Mouse (Mus musculus): ENCODE measurements around the gene Psmd1. TPM values are rescaled to one million over a fixed set of nuclear protein-coding genes. Genes with fewer than 3 reads are reported as not detected.

Gene Psmd1
- polyA plus RNA-seq, 1 experiment from 2014 or later: 134 TPM

DNA sequence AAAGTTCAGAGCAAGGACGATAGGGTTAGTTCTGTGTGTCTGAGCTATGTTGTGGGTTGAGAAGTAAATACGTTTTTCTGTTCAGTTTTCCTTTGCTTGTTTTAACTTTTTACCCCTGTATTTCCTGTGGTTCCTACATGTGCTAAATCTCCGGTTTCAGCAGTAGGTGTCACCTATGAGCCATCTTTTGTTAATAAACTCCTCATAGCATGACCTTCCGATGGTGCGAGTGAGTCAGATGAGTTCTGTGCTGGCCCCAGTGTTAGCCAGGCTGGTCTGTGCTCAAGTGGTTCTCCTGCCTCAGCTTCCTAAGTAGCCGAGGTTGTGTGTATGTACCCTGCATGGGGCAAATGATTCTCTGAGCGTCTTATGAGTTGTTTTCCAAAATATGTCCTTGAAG lies 30.2 kb downstream of the Psmd1 start:
- WGBS: 80% methylated on average over 7 of the region's 7 CpGs

DNA sequence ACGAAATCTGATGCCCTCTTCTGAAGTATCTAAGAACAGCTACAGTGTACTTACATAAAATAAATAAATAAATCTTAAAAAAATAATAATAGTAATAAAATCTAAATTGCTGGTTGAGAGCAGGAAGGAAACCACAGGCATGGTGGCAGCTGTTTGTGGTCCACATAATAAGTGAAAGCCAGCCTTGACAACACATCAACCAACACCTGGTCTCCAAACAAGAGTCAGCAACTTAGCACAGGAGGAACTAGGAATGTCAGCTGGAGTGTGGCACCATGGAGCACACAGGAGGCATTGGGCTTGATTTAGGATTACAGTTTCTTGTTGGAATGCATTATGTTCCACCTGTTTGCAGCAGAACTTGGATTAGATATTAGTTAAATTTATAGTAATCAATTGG lies 40.9 kb downstream of the Psmd1 start:
- Histone ChIP-seq H3K9me3 (ENCODE audit: control insufficient read depth, low read length) (no peaks in the 10 kb centered on the region), H3K4me3 (ENCODE audit: control insufficient read depth in 1 of 2, insufficient read depth in 1 of 2, low read depth in 1 of 2, low read length in 2 of 2) (no peak overlapping the region), H3K27me3 (ENCODE audit: control insufficient read depth, insufficient read depth, low read length) (no peaks in the 10 kb centered on the region), H3K36me3 (ENCODE audit: control insufficient read depth, insufficient read depth, low read length) (peaks cover 41% of the 10 kb centered on the region), H3K4me1 (ENCODE audit: control insufficient read depth in 2 of 2, insufficient read depth in 2 of 2, low read length in 2 of 2) (no peaks in the 10 kb centered on the region), H3K9ac (ENCODE audit: low read length) (no peak overlapping the region), H3K27ac (replicated peaks in 1 of 2; ENCODE audit: control insufficient read depth in 1 of 2, insufficient read depth in 1 of 2, low read depth in 2 of 2, low read length in 2 of 2) (no peak overlapping the region), H3K4me2 (ENCODE audit: low read length) (no peak overlapping the region)
- ATAC-seq (ENCODE audit: insufficient number of reproducible peaks, insufficient read depth, low FRiP score, low read depth): no peak
- 87% methylated on average over 1 of the region's 1 CpGs for WGBS

More for the DNA sequence above, 30.2 kb downstream of the Psmd1 start:
- H3K4me1 ChIP-seq (ENCODE audit: control insufficient read depth in 2 of 2, insufficient read depth in 2 of 2, low read length in 2 of 2): no peaks in the 10 kb centered on the region
- no peak overlapping the region for H3K4me2 ChIP-seq (ENCODE audit: low read length)
- H3K36me3 ChIP-seq (ENCODE audit: control insufficient read depth, insufficient read depth, low read length): peaks cover 91% of the 10 kb centered on the region
- no peaks in the 10 kb centered on the region for H3K27me3 ChIP-seq (ENCODE audit: control insufficient read depth, insufficient read depth, low read length)
- no peak for ATAC-seq (ENCODE audit: insufficient number of reproducible peaks, insufficient read depth, low FRiP score, low read depth)
- no peak overlapping the region for H3K9ac ChIP-seq (ENCODE audit: low read length)
- no peaks in the 10 kb centered on the region for H3K9me3 ChIP-seq (ENCODE audit: control insufficient read depth, low read length)
- H3K27ac ChIP-seq (replicated peaks in 1 of 2; ENCODE audit: control insufficient read depth in 1 of 2, insufficient read depth in 1 of 2, low read depth in 2 of 2, low read length in 2 of 2): no peak overlapping the region
- H3K4me3 ChIP-seq (ENCODE audit: control insufficient read depth in 1 of 2, insufficient read depth in 1 of 2, low read depth in 1 of 2, low read length in 2 of 2): no peak overlapping the region

- Histone ChIP-seq H3K36me3 (ENCODE audit: control insufficient read depth, insufficient read depth, low read length) (peaks cover 25% of the 10 kb centered on the region), H3K4me2 (ENCODE audit: low read length) (no peak within 1 kb of the TSS), H3K4me3 (ENCODE audit: control insufficient read depth in 1 of 2, insufficient read depth in 1 of 2, low read depth in 1 of 2, low read length in 2 of 2) (no peak within 1 kb of the TSS), H3K9ac (ENCODE audit: low read length) (no peak within 1 kb of the TSS), H3K4me1 (ENCODE audit: control insufficient read depth in 2 of 2, insufficient read depth in 2 of 2, low read length in 2 of 2) (0 out of 4 replicates have a peak, but pooled peaks cover 0 to 4% of the 10 kb centered on the region in 2 experiments), H3K9me3 (ENCODE audit: control insufficient read depth, low read length) (no peaks in the 10 kb centered on the region), H3K27me3 (ENCODE audit: control insufficient read depth, insufficient read depth, low read length) (no peaks in the 10 kb centered on the region), H3K27ac (replicated peaks in 1 of 2; ENCODE audit: control insufficient read depth in 1 of 2, insufficient read depth in 1 of 2, low read depth in 2 of 2, low read length in 2 of 2) (no peak within 1 kb of the TSS)
- WGBS: 64% methylated on average over 6 of the region's 6 CpGs
- ATAC-seq (ENCODE audit: insufficient number of reproducible peaks, insufficient read depth, low FRiP score, low read depth): no peak
These were observed 47.6 kb downstream of the Psmd1 start, which contains the start of gene Htr2b for GRCm38 (mm10) chr1:86111779-86112178. Gene Htr2b (minus strand): TSS chr1:86111970.

DNA sequence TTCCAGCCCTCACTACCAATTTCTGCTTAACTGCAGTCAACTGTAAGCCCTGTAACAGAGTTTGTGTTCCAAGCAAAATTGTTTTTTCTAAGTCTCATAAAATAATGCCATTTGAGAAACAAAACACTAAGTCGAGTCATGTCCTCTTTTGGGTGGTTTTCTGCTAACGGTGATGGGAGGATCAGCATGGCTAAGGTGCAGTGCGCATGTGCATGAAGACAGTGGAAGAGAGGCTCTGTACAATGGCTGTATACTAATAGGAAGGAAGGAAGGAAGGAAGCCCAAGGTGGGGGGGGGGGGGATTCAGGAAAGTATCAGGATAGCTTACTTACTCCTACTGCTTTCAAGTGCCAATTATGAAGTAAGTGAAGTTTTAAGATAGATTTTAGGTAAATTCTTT lies 50.0 kb downstream of the Psmd1 start:
- H3K27me3 ChIP-seq (ENCODE audit: control insufficient read depth, insufficient read depth, low read length): no peaks in the 10 kb centered on the region
- 79% methylated on average over 3 of the region's 3 CpGs for WGBS
- H3K27ac ChIP-seq (replicated peaks in 1 of 2; ENCODE audit: control insufficient read depth in 1 of 2, insufficient read depth in 1 of 2, low read depth in 2 of 2, low read length in 2 of 2): no peak overlapping the region
- H3K9me3 ChIP-seq (ENCODE audit: control insufficient read depth, low read length): no peaks in the 10 kb centered on the region
- 0 out of 4 replicates have a peak, but pooled peaks cover 0 to 4% of the 10 kb centered on the region in 2 experiments for H3K4me1 ChIP-seq (ENCODE audit: control insufficient read depth in 2 of 2, insufficient read depth in 2 of 2, low read length in 2 of 2)
- H3K9ac ChIP-seq (ENCODE audit: low read length): no peak overlapping the region
- no peak for ATAC-seq (ENCODE audit: insufficient number of reproducible peaks, insufficient read depth, low FRiP score, low read depth)
- peaks cover 34% of the 10 kb centered on the region for H3K36me3 ChIP-seq (ENCODE audit: control insufficient read depth, insufficient read depth, low read length)
- H3K4me2 ChIP-seq (ENCODE audit: low read length): no peak overlapping the region
- no peak overlapping the region for H3K4me3 ChIP-seq (ENCODE audit: control insufficient read depth in 1 of 2, insufficient read depth in 1 of 2, low read depth in 1 of 2, low read length in 2 of 2)

DNA sequence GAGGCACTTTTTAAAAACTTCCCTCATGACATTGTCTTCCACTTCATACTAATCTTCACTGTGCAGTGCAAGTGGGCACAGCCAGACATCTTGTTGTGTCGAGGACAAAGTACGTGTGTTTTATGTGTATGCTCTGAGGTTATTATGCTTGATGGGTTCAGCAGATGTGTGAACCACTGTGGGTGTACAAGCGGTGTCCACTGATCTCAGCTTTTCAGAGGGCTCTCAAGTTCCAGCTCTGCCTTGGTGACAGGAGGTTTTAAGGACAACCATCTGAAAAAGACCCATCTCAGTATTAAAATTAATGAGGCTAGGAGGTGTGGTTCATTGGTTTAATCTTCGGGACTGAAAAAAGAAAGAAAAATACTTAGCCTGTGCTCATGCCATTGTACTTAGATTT lies 55.4 kb downstream of the Psmd1 start:
- 87% methylated on average over 4 of the region's 4 CpGs for WGBS
- H3K9ac ChIP-seq (ENCODE audit: low read length): no peak overlapping the region
- no peak for ATAC-seq (ENCODE audit: insufficient number of reproducible peaks, insufficient read depth, low FRiP score, low read depth)
- no peak overlapping the region for H3K27ac ChIP-seq (replicated peaks in 1 of 2; ENCODE audit: control insufficient read depth in 1 of 2, insufficient read depth in 1 of 2, low read depth in 2 of 2, low read length in 2 of 2)
- no peaks in the 10 kb centered on the region for H3K4me1 ChIP-seq (ENCODE audit: control insufficient read depth in 2 of 2, insufficient read depth in 2 of 2, low read length in 2 of 2)
- H3K36me3 ChIP-seq (ENCODE audit: control insufficient read depth, insufficient read depth, low read length): peaks cover 79% of the 10 kb centered on the region
- H3K4me2 ChIP-seq (ENCODE audit: low read length): no peak overlapping the region
- H3K27me3 ChIP-seq (ENCODE audit: control insufficient read depth, insufficient read depth, low read length): no peaks in the 10 kb centered on the region
- H3K9me3 ChIP-seq (ENCODE audit: control insufficient read depth, low read length): no peaks in the 10 kb centered on the region
- H3K4me3 ChIP-seq (ENCODE audit: control insufficient read depth in 1 of 2, insufficient read depth in 1 of 2, low read depth in 1 of 2, low read length in 2 of 2): no peak overlapping the region

- no peak for ATAC-seq (ENCODE audit: insufficient number of reproducible peaks, insufficient read depth, low FRiP score, low read depth)
These were observed 61.8 kb downstream of the Psmd1 start for GRCm38 (mm10) chr1:86126036-86126435.

DNA sequence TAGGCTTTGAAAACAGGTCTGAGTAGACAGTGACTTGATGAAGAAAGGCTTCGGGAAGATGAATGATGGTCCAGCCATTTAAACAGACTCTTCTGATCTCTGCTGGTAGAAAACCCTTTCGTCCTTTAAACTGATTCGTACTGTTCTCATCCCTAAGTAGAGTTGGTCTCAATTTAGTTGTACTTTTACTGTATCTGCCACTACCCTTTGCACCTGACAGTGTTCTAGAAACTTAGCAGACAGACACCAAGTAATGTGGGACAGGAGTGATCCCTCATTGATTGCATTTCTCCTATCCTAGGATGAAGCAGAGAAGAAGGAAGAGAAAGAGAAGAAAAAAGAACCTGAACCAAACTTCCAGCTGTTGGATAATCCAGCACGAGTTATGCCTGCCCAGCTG lies 69.2 kb downstream of the Psmd1 start, which contains the start of gene Gm21972:
TSS of gene Gm21972 (plus strand) at position 301 of the 400 bp plus-strand sequence.
- ATAC-seq (ENCODE audit: insufficient number of reproducible peaks, insufficient read depth, low FRiP score, low read depth): no peak
- WGBS: 95% methylated on average over 4 of the region's 4 CpGs
- H3K36me3 ChIP-seq (ENCODE audit: control insufficient read depth, insufficient read depth, low read length): peaks cover 93% of the 10 kb centered on the region
- H3K9ac ChIP-seq (ENCODE audit: low read length): no peak within 1 kb of the TSS
- no peaks in the 10 kb centered on the region for H3K4me1 ChIP-seq (ENCODE audit: control insufficient read depth in 2 of 2, insufficient read depth in 2 of 2, low read length in 2 of 2)
- no peaks in the 10 kb centered on the region for H3K27me3 ChIP-seq (ENCODE audit: control insufficient read depth, insufficient read depth, low read length)
- no peak within 1 kb of the TSS for H3K4me2 ChIP-seq (ENCODE audit: low read length)
- H3K9me3 ChIP-seq (ENCODE audit: control insufficient read depth, low read length): no peaks in the 10 kb centered on the region
- H3K4me3 ChIP-seq (ENCODE audit: control insufficient read depth in 1 of 2, insufficient read depth in 1 of 2, low read depth in 1 of 2, low read length in 2 of 2): no peak within 1 kb of the TSS
- H3K27ac ChIP-seq (replicated peaks in 1 of 2; ENCODE audit: control insufficient read depth in 1 of 2, insufficient read depth in 1 of 2, low read depth in 2 of 2, low read length in 2 of 2): no peak within 1 kb of the TSS

More at GRCm38 (mm10) chr1:86126036-86126435, 61.8 kb downstream of the Psmd1 start:
- 96% methylated on average over 2 of the region's 2 CpGs for WGBS
- Histone ChIP-seq H3K9ac (ENCODE audit: low read length) (no peak overlapping the region), H3K36me3 (ENCODE audit: control insufficient read depth, insufficient read depth, low read length) (peaks cover 96% of the 10 kb centered on the region), H3K27ac (replicated peaks in 1 of 2; ENCODE audit: control insufficient read depth in 1 of 2, insufficient read depth in 1 of 2, low read depth in 2 of 2, low read length in 2 of 2) (no peak overlapping the region), H3K9me3 (ENCODE audit: control insufficient read depth, low read length) (no peaks in the 10 kb centered on the region), H3K27me3 (ENCODE audit: control insufficient read depth, insufficient read depth, low read length) (no peaks in the 10 kb centered on the region), H3K4me2 (ENCODE audit: low read length) (no peak overlapping the region), H3K4me3 (ENCODE audit: control insufficient read depth in 1 of 2, insufficient read depth in 1 of 2, low read depth in 1 of 2, low read length in 2 of 2) (no peak overlapping the region), H3K4me1 (ENCODE audit: control insufficient read depth in 2 of 2, insufficient read depth in 2 of 2, low read length in 2 of 2) (no peaks in the 10 kb centered on the region)

DNA sequence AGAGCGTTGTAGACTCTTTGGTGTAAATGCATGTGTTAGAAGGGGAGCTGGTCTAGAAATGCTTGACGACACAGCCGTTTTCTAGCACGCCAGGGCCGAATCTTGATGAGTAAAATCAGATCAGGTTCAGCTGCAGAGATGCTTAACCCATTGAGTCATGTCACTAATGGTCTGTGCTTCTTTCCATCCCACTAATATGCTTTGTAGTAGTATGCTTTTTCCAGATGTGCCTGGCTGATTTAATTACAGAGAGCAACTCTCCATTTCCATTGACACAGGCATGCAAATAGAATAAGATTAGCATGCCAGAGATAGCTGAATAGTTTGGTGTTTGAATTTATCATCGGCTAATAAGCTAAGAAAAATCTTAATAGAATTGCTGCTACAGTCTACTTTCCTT lies 71.1 kb downstream of the Psmd1 start:
- Histone ChIP-seq H3K27me3 (ENCODE audit: control insufficient read depth, insufficient read depth, low read length) (no peaks in the 10 kb centered on the region), H3K27ac (replicated peaks in 1 of 2; ENCODE audit: control insufficient read depth in 1 of 2, insufficient read depth in 1 of 2, low read depth in 2 of 2, low read length in 2 of 2) (no peak overlapping the region), H3K9ac (ENCODE audit: low read length) (no peak overlapping the region), H3K9me3 (ENCODE audit: control insufficient read depth, low read length) (no peaks in the 10 kb centered on the region), H3K4me1 (ENCODE audit: control insufficient read depth in 2 of 2, insufficient read depth in 2 of 2, low read length in 2 of 2) (no peaks in the 10 kb centered on the region), H3K4me3 (ENCODE audit: control insufficient read depth in 1 of 2, insufficient read depth in 1 of 2, low read depth in 1 of 2, low read length in 2 of 2) (no peak overlapping the region), H3K36me3 (ENCODE audit: control insufficient read depth, insufficient read depth, low read length) (peaks cover 91% of the 10 kb centered on the region), H3K4me2 (ENCODE audit: low read length) (no peak overlapping the region)
- 90% methylated on average over 6 of the region's 6 CpGs for WGBS
- ATAC-seq (ENCODE audit: insufficient number of reproducible peaks, insufficient read depth, low FRiP score, low read depth): no peak
